Mouse (Mus musculus) thymus, postnatal 0 days (tissue): ENCODE results near the gene Vps4b. TPM values are rescaled to one million over a fixed set of nuclear protein-coding genes. Genes with fewer than 3 reads are reported as not detected.
"Not testable (repeated sequence)": the region's sequence is repeated elsewhere in the genome, so short reads cannot be mapped to it uniquely, and the experiment has no call there.

Source experiments
- DNase-seq: peaks from one replicate; pipeline ENCODE4 v3.0.0-alpha.2; 2015; ENCODE audit warnings: low spot score
- polyA plus RNA-seq: library from polyadenylated mRNA; unstranded; fragments of >200 nt; fragmentation: Nextera tagmentation; extraction: Ambion mirVana; gene quantifications from 2 replicates; pipeline ENCODE4 v1.2.1, GENCODE M21; 2015

The Vps4b gene
- polyA plus RNA-seq, 1 experiment from 2014 or later, result 88.7 TPM

- DNase-seq, result no peak
Measured at GRCm38 (mm10) chr1:106756633-106757032, 39.9 kb downstream of the Vps4b start.

DNA sequence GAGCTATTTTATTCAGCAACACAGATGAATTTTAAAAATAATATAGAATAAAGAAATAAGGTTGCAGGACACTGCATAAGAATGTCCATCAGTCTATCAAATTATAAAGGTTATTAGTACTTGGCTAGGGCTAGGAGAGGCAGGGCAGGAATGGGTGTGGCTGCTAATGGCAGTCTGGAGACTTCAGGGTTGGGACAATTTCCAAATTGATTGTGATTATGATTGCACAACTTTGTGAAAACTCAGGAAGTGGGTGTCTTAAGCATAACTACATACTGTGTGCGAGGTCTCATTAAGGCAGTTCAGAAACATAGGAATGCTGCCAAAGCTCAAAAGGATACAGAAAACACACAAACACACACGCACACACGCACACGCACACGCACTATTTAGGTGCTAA is 44.5 kb downstream of the Vps4b start:
- no peak for DNase-seq

DNA sequence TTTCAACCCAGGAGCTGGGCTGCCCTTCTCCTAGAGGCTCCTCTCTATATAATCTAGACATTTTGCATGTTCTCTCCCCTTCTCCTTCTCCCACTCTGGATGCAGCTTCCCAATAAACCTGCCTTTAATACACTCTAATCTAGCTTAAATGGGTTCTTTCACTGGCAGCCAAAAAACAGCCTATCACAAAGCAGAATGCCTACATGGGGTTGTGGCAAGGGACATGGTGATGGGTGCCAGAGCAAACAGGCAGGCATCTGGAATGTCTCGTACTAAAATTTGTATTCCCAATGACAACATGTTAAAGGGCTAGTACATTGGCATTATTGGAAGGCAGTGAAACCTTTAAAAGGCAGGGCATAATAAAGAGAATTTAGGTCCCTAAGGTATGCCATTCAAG is 45.9 kb downstream of the Vps4b start:
- DNase-seq, result no peak

- DNase-seq, result no peak
Measured at GRCm38 (mm10) chr1:106748555-106749315, 47.8 kb downstream of the Vps4b start.

DNA sequence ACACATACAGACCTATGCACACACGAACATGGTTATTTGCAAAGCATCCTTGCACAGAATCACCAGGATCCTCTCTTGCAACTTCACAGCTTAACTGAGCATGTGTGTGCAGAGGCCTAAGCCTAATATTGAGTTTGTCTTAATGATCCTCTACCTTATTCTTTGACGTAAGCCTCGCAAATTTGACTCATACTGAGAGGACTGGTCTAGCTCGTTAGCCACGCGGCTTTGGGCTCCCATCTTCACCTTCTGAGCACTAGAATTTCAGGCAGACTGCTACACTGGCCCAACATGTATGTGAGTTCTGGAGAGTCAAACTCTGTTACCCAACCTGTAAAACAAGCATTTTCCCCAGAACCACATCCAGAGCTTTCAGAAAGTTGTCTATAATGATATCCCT is 53.5 kb downstream of the Vps4b start:
- no peak for DNase-seq

GRCm38 (mm10) chr1:106740735-106741134 is 55.8 kb downstream of the Vps4b start:
- DNase-seq, result no peak

DNA sequence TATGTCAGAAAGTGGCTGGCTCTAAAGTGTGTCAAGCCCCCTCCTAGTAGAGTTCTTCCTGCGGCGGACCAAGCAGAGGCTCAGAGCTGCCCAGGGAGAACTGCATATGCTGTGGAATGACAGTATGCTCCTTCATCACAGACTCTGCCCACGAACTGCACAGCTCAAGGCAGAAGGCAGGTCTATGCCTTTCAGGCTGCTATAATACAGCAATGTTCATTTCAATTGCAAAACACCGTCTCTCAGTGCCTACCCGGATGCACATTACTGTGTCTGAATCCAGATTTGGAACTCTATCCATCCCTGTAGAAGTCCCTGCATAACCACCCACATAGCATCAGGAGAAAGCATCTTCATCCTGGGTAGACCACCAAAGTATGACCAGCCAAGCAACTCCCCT is 56.7 kb downstream of the Vps4b start:
- DNase-seq, result no peak

- peak; percentile 72 for DNase-seq
Measured at GRCm38 (mm10) chr1:106738092-106738491, 58.4 kb downstream of the Vps4b start.

DNA sequence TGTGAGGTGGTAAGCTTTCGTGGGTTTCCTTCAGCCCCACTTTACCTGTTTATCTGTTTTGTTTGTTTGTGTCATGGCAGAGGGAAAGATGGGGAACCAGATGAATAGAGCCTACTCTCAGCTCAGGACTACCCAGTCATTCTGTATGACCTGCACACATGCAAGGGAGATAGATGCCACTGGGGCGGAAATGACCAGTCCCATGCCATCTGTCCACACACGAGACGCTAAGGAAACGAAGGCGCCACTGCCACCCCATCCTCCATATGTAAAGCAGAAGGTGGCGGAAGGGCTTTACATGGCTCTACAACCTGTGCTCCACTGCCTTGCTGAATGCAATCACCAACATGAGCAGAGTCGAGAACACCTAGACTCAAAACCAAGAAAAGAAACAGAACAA is 60.3 kb downstream of the Vps4b start:
- no peak for DNase-seq

- peak; percentile 64 for DNase-seq
Measured at GRCm38 (mm10) chr1:106735586-106735985, 60.9 kb downstream of the Vps4b start.

DNA sequence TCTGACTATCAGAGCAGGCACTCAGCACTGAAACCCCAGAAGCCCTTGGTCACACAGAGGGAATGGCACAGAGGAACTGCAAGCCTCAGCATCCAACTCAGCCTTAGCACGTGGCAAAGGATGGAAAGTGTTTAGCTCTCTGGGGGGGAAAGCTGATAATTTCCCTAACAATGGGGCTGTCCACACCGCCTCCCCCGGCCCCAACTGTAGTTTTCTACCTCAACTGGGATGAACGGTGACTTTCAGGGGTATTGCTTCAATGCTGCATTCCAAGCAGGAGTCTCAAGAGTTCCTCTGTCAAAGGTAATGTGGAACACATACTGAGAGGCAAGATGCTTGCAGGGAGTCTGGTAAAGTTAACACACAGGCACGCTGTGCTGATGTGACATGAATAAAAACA is 74.5 kb downstream of the Vps4b start:
- no peak for DNase-seq

- not testable (repeated sequence) for DNase-seq
Measured at GRCm38 (mm10) chr1:106717736-106718135, 78.8 kb downstream of the Vps4b start.

DNA sequence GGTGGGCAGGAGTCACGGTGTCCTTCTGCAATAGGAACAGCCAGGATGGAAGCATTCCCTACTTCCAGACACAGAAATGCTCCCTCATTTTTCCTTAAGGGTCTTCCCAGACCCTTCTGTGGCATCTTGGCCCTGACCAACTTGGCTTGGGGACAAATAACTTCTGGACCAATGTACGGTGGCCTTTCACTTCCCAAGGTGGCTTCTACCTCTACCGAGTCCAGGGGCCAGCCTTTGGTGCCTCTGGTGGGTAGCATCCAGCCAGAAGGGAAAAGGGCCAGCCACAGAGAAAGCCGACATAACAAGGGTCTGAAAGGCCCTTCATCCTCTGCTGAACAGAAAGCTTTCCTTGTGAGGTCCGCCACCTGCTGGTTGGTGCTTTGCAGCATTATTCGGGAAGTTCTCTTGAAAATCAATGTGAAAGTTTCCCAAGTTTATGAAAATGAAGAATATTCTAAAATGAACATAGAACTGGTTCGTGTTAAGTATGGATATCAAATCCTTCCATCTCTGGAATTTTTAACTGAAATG is 79.4 kb downstream of the Vps4b start:
- peak; percentile 71 for DNase-seq

DNA sequence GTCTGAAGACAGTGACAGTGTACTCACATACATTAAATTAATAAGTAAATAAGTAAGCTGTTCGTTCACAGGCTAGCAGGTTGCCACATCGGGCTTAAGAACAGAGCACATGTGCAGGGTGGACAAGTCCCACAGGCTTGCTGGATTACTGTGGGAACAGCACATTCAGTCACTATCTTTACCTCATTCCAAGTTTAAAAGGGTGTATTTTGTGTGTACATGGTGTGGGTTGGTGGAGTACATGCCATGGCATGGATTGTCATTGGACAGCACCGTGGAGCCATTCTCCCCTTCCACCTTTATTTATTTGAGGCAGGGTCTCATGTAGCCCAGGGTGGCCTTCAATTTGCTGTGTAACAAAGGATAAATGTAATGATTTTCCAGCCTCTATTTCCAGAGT is 80.4 kb downstream of the Vps4b start:
- no peak for DNase-seq

DNA sequence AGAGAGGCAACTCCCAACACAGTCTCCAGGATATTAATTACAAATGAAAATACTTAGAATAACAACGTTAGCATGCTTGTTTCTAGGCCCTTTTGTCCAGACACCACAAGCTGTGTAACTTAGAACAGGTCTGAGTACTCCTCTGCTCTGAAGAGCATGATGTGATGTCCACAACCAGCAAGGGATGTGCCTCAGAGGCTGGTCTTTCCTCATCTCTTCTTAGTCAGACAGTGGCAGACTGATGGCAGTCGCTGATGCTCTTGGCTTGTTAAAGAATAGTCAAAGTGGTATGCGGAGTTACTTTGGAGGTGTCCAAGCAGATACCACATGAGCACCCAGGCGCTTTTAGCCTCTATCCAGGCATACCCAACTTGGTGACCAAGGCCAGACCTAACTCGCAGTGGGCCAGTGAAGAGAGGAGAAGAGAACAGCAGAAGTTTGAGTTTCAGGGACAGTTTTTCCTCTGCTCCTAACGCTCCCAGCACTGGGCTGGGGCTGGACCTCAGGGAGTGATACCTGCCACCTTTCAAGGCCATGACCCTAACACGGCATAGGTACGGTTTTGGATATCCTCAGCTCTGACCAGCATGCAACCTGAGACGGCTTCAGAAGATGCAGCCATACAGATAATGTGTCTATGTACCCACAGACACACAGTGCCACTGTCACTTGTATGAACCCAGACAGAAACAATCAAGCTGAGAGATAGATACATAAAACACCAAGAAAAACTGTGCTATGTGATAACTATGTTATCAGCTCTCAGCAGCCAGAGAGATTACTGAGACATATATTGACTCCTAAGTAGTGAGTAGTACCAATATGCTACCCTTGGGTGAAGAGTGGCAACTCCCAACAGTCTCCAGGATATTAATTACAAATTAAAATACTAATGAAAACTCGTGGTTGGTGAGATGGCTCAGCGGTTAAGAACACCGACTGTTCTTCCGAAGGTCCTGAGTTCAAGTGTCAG is 81.1 kb downstream of the Vps4b start:
- peak; percentile 6 for DNase-seq

- DNase-seq, result no peak
Measured at GRCm38 (mm10) chr1:106714530-106714981, 82.0 kb downstream of the Vps4b start.

Other genes with a start within 250 kb of the Vps4b start
- gene Bcl2, start 82.5 kb downstream of the Vps4b start, polyA plus RNA-seq, result 17.4 and 24.9 TPM in 2 replicates
- 11.7 and 13.5 TPM in 2 replicates for gene Kdsr, start 37.0 kb downstream of the Vps4b start, polyA plus RNA-seq
- gene Serpinb5, start 64.4 kb upstream of the Vps4b start, polyA plus RNA-seq, result 5.6 and 8.3 TPM in 2 replicates
- gene Serpinb12, start 137.7 kb upstream of the Vps4b start, polyA plus RNA-seq, result 4.3 and 5.4 TPM in 2 replicates
- 0.10 TPM in 1 of 2 replicates, not detected in the other for gene Serpinb13, start 184.3 kb upstream of the Vps4b start, polyA plus RNA-seq